Mouse (Mus musculus) CH12.LX (cell line): ENCODE measurements around the gene Abhd14b.

Experiments
- CHD1 ChIP-seq: IDR thresholded peaks from 2 replicates; pipeline ENCODE4 v1.6.1; 2012; ENCODE audit warnings: low read depth, low read length, improper control_type of control experiment, inconsistent platforms
- CTCF ChIP-seq, 2 experiments: IDR thresholded peaks in 1 of 2; conservative IDR thresholded peaks in 1 of 2; 2 replicates each; pipeline ENCODE4 v1.5.1; 2011 to 2012; ENCODE audit warnings: low read depth in 2 of 2, low read length in 2 of 2, improper control_type of control experiment in 1 of 2, inconsistent platforms in 1 of 2, mild to moderate bottlenecking in 1 of 2, moderate library complexity in 1 of 2
- EP300 ChIP-seq: IDR thresholded peaks from 2 replicates; pipeline ENCODE4 v1.6.1; 2011; ENCODE audit warnings: low read length, improper control_type of control experiment
- ETS1 ChIP-seq: conservative IDR thresholded peaks from 2 replicates; pipeline ENCODE4 v1.6.1; 2012; ENCODE audit warnings: low read depth, mild to moderate bottlenecking, inconsistent platforms, low read length, improper control_type of control experiment, moderate library complexity
- JUND ChIP-seq: conservative IDR thresholded peaks from 2 replicates; pipeline ENCODE4 v1.6.1; 2011; ENCODE audit warnings: low read depth, low read length, improper control_type of control experiment
- POLR2A ChIP-seq: IDR thresholded peaks from 2 replicates; pipeline ENCODE4 v1.6.1; 2011; ENCODE audit warnings: low read depth, mild to moderate bottlenecking, improper control_type of control experiment, low read length
- SMC3 ChIP-seq: IDR thresholded peaks from 2 replicates; pipeline ENCODE4 v1.6.1; 2011; ENCODE audit warnings: low read depth, low read length, improper control_type of control experiment
- USF1 ChIP-seq: IDR thresholded peaks from 2 replicates; pipeline ENCODE4 v1.6.1; 2014; ENCODE audit warnings: low read depth, mild to moderate bottlenecking, inconsistent platforms, low read length, improper control_type of control experiment

DNA sequence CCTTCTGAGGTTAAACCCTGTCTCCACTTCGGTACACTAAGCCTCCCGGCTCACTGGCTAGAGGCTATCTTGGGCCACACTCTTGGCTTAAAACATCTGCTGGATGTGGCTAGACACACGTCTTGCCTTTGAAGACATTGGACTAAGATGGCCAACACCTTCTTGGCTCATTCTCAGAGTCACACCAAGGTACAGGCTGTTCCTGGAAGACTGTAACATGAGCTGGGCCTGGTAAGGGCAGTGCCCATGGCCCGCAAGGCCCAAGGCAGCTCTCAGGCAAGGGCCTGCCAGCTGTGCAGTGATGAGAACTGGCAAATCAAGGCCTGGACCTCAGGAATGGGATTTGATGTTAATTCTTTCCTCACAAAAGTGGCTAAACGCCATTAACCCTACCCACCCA is 33.7 kb upstream of the Abhd14b start:
- TF ChIP-seq CTCF (conservative IDR thresholded peaks at IDR 0.05 in 1 of 2, IDR thresholded peaks at IDR 0.05 in 1 of 2; ENCODE audit: low read depth in 2 of 2, low read length in 2 of 2) = no peak
- TF ChIP-seq SMC3 = no peak
- TF ChIP-seq USF1 = no peak
- no peak for TF ChIP-seq EP300
- no peak for TF ChIP-seq ETS1
- no peak for TF ChIP-seq CHD1
- TF ChIP-seq JUND = no peak
- TF ChIP-seq POLR2A = no peak
